15 mouse cellular contexts compared by ENCODE assay signal in genomic region chr10:45850625-45851024, GRCm38 (mm10).
A peak's percentile ranks its signal among the peaks of the same experiment; 100 is the strongest.
DNase-seq lines count a peak whose midpoint lies in the region; ATAC-seq and TF ChIP-seq lines count a peak whose summit lies in the region.
"Had no signal": no experiment of that assay in that cellular context is flagged by ENCODE, and none has a peak within 500 bp of the region (broad histone marks: within the 10 kb centered on the region; RNA-seq: fewer than 3 reads in every experiment).

No protein-coding gene starts in this region.

- no peak overlapping the region for H3K4me3 ChIP-seq in forebrain, embryonic 14.5 days (ENCODE audit: low read depth, low read length)
- H3K4me3 ChIP-seq in forebrain, embryonic 15.5 days, result no peak overlapping the region
- no peak overlapping the region for H3K4me3 ChIP-seq in hindbrain, embryonic 16.5 days (ENCODE audit: low read length)
- H3K4me3 ChIP-seq in hindbrain, embryonic 12.5 days, result no peak overlapping the region
- H3K4me3 ChIP-seq in kidney, embryonic 16.5 days (ENCODE audit: low read length), result no peak overlapping the region
- H3K4me3 ChIP-seq: embryonic facial prominence, embryonic 10.5 days; forebrain, embryonic 12.5 days; liver, embryonic 15.5 days; neural tube, embryonic 12.5 days had no signal

- H3K4me2 ChIP-seq in forebrain, embryonic 14.5 days (ENCODE audit: low read length), result no peak overlapping the region
- H3K4me2 ChIP-seq in forebrain, embryonic 15.5 days (replicated peaks), result no peak overlapping the region
- H3K4me2 ChIP-seq in hindbrain, embryonic 16.5 days (ENCODE audit: low read length), result no peak overlapping the region
- H3K4me2 ChIP-seq in hindbrain, embryonic 12.5 days (replicated peaks), result no peak overlapping the region
- 0 out of 2 replicates have a peak overlapping the region, but pooled peaks have one; percentile 10 for H3K4me2 ChIP-seq in kidney, embryonic 16.5 days (replicated peaks; ENCODE audit: low read depth, low read length)
- H3K4me2 ChIP-seq: forebrain, embryonic 12.5 days; liver, embryonic 15.5 days; neural tube, embryonic 12.5 days had no signal

- DNase-seq in forebrain, embryonic 14.5 days (ENCODE audit: low spot score), result peak; percentile 38
- DNase-seq in Patski (ENCODE audit: low read depth, low spot score), result peak; percentile 82
- DNase-seq in urinary bladder, postnatal 36 days (ENCODE audit: low spot score in 2 of 2), result no peak
- no peak for DNase-seq in left cerebral cortex, adult 11 months (ENCODE audit: low spot score)
- DNase-seq: adrenal gland, postnatal 25 days; B cell, adult 2 months; cerebellum, adult 8-10 months had no signal

- H3K27ac ChIP-seq in forebrain, embryonic 14.5 days (ENCODE audit: low read depth, low read length), result no peak overlapping the region
- H3K27ac ChIP-seq in forebrain, embryonic 15.5 days (replicated peaks), result no peak overlapping the region
- no peak overlapping the region for H3K27ac ChIP-seq in hindbrain, embryonic 16.5 days (ENCODE audit: low read depth, low read length)
- H3K27ac ChIP-seq in hindbrain, embryonic 12.5 days, result no peak overlapping the region
- H3K27ac ChIP-seq in kidney, embryonic 16.5 days (ENCODE audit: low read length), result peak overlapping the region; percentile 49
- H3K27ac ChIP-seq: embryonic facial prominence, embryonic 10.5 days; forebrain, embryonic 12.5 days; liver, embryonic 15.5 days; neural tube, embryonic 12.5 days had no signal

- no peak overlapping the region for H3K9ac ChIP-seq in forebrain, embryonic 14.5 days (ENCODE audit: low read length)
- no peak overlapping the region for H3K9ac ChIP-seq in forebrain, embryonic 15.5 days (replicated peaks)
- no peak overlapping the region for H3K9ac ChIP-seq in hindbrain, embryonic 16.5 days (ENCODE audit: low read depth, low read length)
- H3K9ac ChIP-seq in hindbrain, embryonic 12.5 days, result no peak overlapping the region
- H3K9ac ChIP-seq in kidney, embryonic 16.5 days (replicated peaks; ENCODE audit: low read length), result no peak overlapping the region
- H3K9ac ChIP-seq: forebrain, embryonic 12.5 days; liver, embryonic 15.5 days; neural tube, embryonic 12.5 days had no signal

- no peaks in the 10 kb centered on the region for H3K27me3 ChIP-seq in forebrain, embryonic 14.5 days (replicated peaks; ENCODE audit: control insufficient read depth, insufficient read depth, low read length)
- no peaks in the 10 kb centered on the region for H3K27me3 ChIP-seq in forebrain, embryonic 15.5 days
- no peaks in the 10 kb centered on the region for H3K27me3 ChIP-seq in hindbrain, embryonic 16.5 days (replicated peaks; ENCODE audit: control insufficient read depth, insufficient read depth, low read length)
- no peaks in the 10 kb centered on the region for H3K27me3 ChIP-seq in hindbrain, embryonic 12.5 days
- H3K27me3 ChIP-seq in Patski, result no peaks in the 10 kb centered on the region
- H3K27me3 ChIP-seq in kidney, embryonic 16.5 days (ENCODE audit: insufficient read depth, low read length), result no peaks in the 10 kb centered on the region
- H3K27me3 ChIP-seq: forebrain, embryonic 12.5 days; liver, embryonic 15.5 days; neural tube, embryonic 12.5 days had no signal

- H3K36me3 ChIP-seq in forebrain, embryonic 14.5 days (ENCODE audit: control insufficient read depth, insufficient read depth, low read length), result no peaks in the 10 kb centered on the region
- no peaks in the 10 kb centered on the region for H3K36me3 ChIP-seq in forebrain, embryonic 15.5 days
- no peaks in the 10 kb centered on the region for H3K36me3 ChIP-seq in hindbrain, embryonic 16.5 days (ENCODE audit: control insufficient read depth, insufficient read depth, low read length)
- H3K36me3 ChIP-seq in hindbrain, embryonic 12.5 days, result no peaks in the 10 kb centered on the region
- H3K36me3 ChIP-seq in kidney, embryonic 16.5 days (ENCODE audit: insufficient read depth, low read length), result no peaks in the 10 kb centered on the region
- H3K36me3 ChIP-seq: embryonic facial prominence, embryonic 10.5 days; forebrain, embryonic 12.5 days; liver, embryonic 15.5 days; neural tube, embryonic 12.5 days had no signal

- in situ Hi-C loops in Patski (cut with MboI; ENCODE audit: low pct_unique_long_range_greater_than_20kb), result no loop called here

- no peaks in the 10 kb centered on the region for H3K9me3 ChIP-seq in forebrain, embryonic 14.5 days (replicated peaks; ENCODE audit: control insufficient read depth, low read length)
- no peaks in the 10 kb centered on the region for H3K9me3 ChIP-seq in forebrain, embryonic 15.5 days
- H3K9me3 ChIP-seq in hindbrain, embryonic 16.5 days (ENCODE audit: control insufficient read depth, low read length), result no peaks in the 10 kb centered on the region
- no peaks in the 10 kb centered on the region for H3K9me3 ChIP-seq in hindbrain, embryonic 12.5 days (replicated peaks)
- no peaks in the 10 kb centered on the region for H3K9me3 ChIP-seq in kidney, embryonic 16.5 days (ENCODE audit: low read length)
- H3K9me3 ChIP-seq: embryonic facial prominence, embryonic 10.5 days; forebrain, embryonic 12.5 days; liver, embryonic 15.5 days; neural tube, embryonic 12.5 days had no signal

- no peak for TF ChIP-seq CTCF in Patski (IDR thresholded peaks at IDR 0.05)

- CTCF ChIA-PET in Patski (lab: Charles Lee), result interaction anchor here (0.8 to 1.0 kb wide), 2 partner anchors 13 to 19 kb away, joined by 3 read pairs; no protein-coding TSS in a partner anchor

- POLR2A ChIA-PET in Patski (lab: Charles Lee), result interaction anchor here (1.0 kb wide), 1 partner anchor 46 kb away, joined by 5 read pairs; no protein-coding TSS in a partner anchor

- ATAC-seq in forebrain, embryonic 14.5 days, result no peak
- ATAC-seq in forebrain, embryonic 15.5 days (replicated peaks), result no peak
- peak; percentile 61; the same call in 1 of the 2 replicates for ATAC-seq in hindbrain, embryonic 16.5 days
- no peak for ATAC-seq in hindbrain, embryonic 12.5 days (ENCODE audit: low FRiP score)
- ATAC-seq in Patski, result peak; percentile 93
- ATAC-seq in kidney, embryonic 16.5 days (ENCODE audit: low FRiP score, low TSS enrichment), result peak; percentile 83; the same call in 1 of the 2 replicates

- 30% methylated on average over 6 of the region's 6 CpGs for WGBS in forebrain, embryonic 14.5 days
- 29% methylated on average over 6 of the region's 6 CpGs for WGBS in forebrain, embryonic 15.5 days
- WGBS in hindbrain, embryonic 16.5 days, result 42% methylated on average over 6 of the region's 6 CpGs
- 58% methylated on average over 6 of the region's 6 CpGs for WGBS in hindbrain, embryonic 12.5 days
- whole genome bisulfite sequencing in kidney, embryonic 16.5 days, result 29% methylated on average over 6 of the region's 6 CpGs

- H3K4me1 ChIP-seq in forebrain, embryonic 14.5 days (ENCODE audit: control insufficient read depth, insufficient read depth, low read length), result no peaks in the 10 kb centered on the region
- H3K4me1 ChIP-seq in forebrain, embryonic 15.5 days, result no peaks in the 10 kb centered on the region
- peaks cover 3% of the 10 kb centered on the region; the same call in 1 of the 2 replicates for H3K4me1 ChIP-seq in hindbrain, embryonic 16.5 days (ENCODE audit: control insufficient read depth, insufficient read depth, low read depth, low read length)
- H3K4me1 ChIP-seq in hindbrain, embryonic 12.5 days, result no peaks in the 10 kb centered on the region
- 0 out of 2 replicates have a peak, but pooled peaks cover 5% of the 10 kb centered on the region for H3K4me1 ChIP-seq in kidney, embryonic 16.5 days (ENCODE audit: insufficient read depth, low read length)
- H3K4me1 ChIP-seq: forebrain, embryonic 12.5 days; liver, embryonic 15.5 days; neural tube, embryonic 12.5 days had no signal

Comparison
In these comparisons a context has a peak if more than half of its experiments do, and no peak if none do; other contexts are left out.
1. ATAC-seq: peak in hindbrain, embryonic 16.5 days (single experiment), Patski (single experiment) and kidney, embryonic 16.5 days (single experiment); none in forebrain, embryonic 14.5 days (single experiment), forebrain, embryonic 15.5 days (single experiment) and hindbrain, embryonic 12.5 days (single experiment).
2. DNase-seq: peak in forebrain, embryonic 14.5 days (single experiment) and Patski (single experiment); none in urinary bladder, postnatal 36 days (0 of 2) and left cerebral cortex, adult 11 months (single experiment).